Mouse (Mus musculus) limb, embryonic 11.5 days (tissue): Measurements from ENCODE around the gene Snapin. TPM values are rescaled to one million over a fixed set of nuclear protein-coding genes. Genes with fewer than 3 reads are reported as not detected.
A peak's percentile ranks its signal among the peaks of the same experiment; 100 is the strongest.

Experiments used
- ATAC-seq: fragments of 200-750 bp; cut with Nextera tagmentation; 2 replicates; pipeline ENCODE4 v1.8.0; 2017; ENCODE audit warnings: low read depth; ENCODE audit not compliant: insufficient number of reproducible peaks, low FRiP score, low TSS enrichment
- DNase-seq: peaks from one replicate; pipeline ENCODE4 v3.0.0-alpha.2; 2015; ENCODE audit warnings: low spot score
- H3K27ac ChIP-seq: fragments of 300-500 bp; sonication (generic); replicated peaks from 2 replicates; pipeline ENCODE4 v1.5.1; 2014; ENCODE audit warnings: low read depth, mild to moderate bottlenecking, low read length
- H3K27me3 ChIP-seq: fragments of 300-500 bp; sonication (generic); 2 replicates; pipeline ENCODE4 v1.6.1; 2014; ENCODE audit warnings: mild to moderate bottlenecking, low read length, mixed read lengths; ENCODE audit not compliant: control insufficient read depth, insufficient read depth
- H3K36me3 ChIP-seq: fragments of 300-500 bp; sonication (generic); 2 replicates; pipeline ENCODE4 v1.6.1; 2014; ENCODE audit warnings: mild to moderate bottlenecking, low read length, moderate library complexity, mixed read lengths; ENCODE audit not compliant: control insufficient read depth, insufficient read depth
- H3K4me1 ChIP-seq: fragments of 300-500 bp; sonication (generic); 2 replicates; pipeline ENCODE4 v1.6.1; 2014; ENCODE audit warnings: low read length, mixed read lengths; ENCODE audit not compliant: control insufficient read depth, insufficient read depth
- H3K4me2 ChIP-seq: fragments of 300-500 bp; sonication (generic); 2 replicates; pipeline ENCODE4 v1.6.1; 2014; ENCODE audit warnings: low read depth, mild to moderate bottlenecking, moderate library complexity; ENCODE audit not compliant: severe bottlenecking
- H3K4me3 ChIP-seq: fragments of 300-500 bp; sonication (generic); 2 replicates; pipeline ENCODE4 v1.5.1; 2014; ENCODE audit warnings: low read depth, low read length
- H3K9ac ChIP-seq: fragments of 300-500 bp; sonication (generic); 2 replicates; pipeline ENCODE4 v1.6.1; 2014; ENCODE audit warnings: mild to moderate bottlenecking, low read length
- H3K9me3 ChIP-seq: fragments of 300-500 bp; sonication (generic); 2 replicates; pipeline ENCODE4 v1.6.1; 2016; ENCODE audit warnings: low read length; ENCODE audit not compliant: control insufficient read depth
- WGBS: fragments of 180-500 bp; shearing (Covaris S2); extraction: QIAGEN DNeasy Blood & Tissue Kit; methylation state at CpG from one replicate; pipeline ENCODE4 v1.1.7; 2014; 5-methylcytosine and 5-hydroxymethylcytosine counted together
- polyA plus RNA-seq: library from polyadenylated mRNA; unstranded; fragments of >200 nt; fragmentation: Nextera tagmentation; extraction: Ambion mirVana; gene quantifications from 2 replicates; pipeline ENCODE4 v1.2.1, GENCODE M21; 2014

Gene Snapin
- polyA plus RNA-seq, 1 experiment from 2014 or later: 60.5 TPM

GRCm38 (mm10) chr3:90525421-90525820, 34.6 kb upstream of the Snapin start:
- Histone ChIP-seq H3K27ac (no peak overlapping the region), H3K36me3 (no peaks in the 10 kb centered on the region), H3K9me3 (no peaks in the 10 kb centered on the region), H3K9ac (no peak overlapping the region), H3K4me2 (no peak overlapping the region), H3K4me1 (no peaks in the 10 kb centered on the region), H3K27me3 (no peaks in the 10 kb centered on the region), H3K4me3 (no peak overlapping the region)
- WGBS: 71% methylated on average over 4 of the region's 4 CpGs
- DNase-seq (no peak), ATAC-seq (no peak)

GRCm38 (mm10) chr3:90517711-90518110, 26.9 kb upstream of the Snapin start:
- peaks cover 12% of the 10 kb centered on the region for H3K4me1 ChIP-seq
- H3K4me2 ChIP-seq: no peak overlapping the region
- DNase-seq (no peak), ATAC-seq (no peak)
- H3K9me3 ChIP-seq: no peaks in the 10 kb centered on the region
- 78% methylated on average over 4 of the region's 4 CpGs for WGBS
- H3K9ac ChIP-seq: no peak overlapping the region
- H3K27me3 ChIP-seq: peaks cover 5% of the 10 kb centered on the region; the same call in 1 of the 2 replicates
- H3K36me3 ChIP-seq: no peaks in the 10 kb centered on the region
- no peak overlapping the region for H3K4me3 ChIP-seq
- no peak overlapping the region for H3K27ac ChIP-seq

- 88% methylated on average over 4 of the region's 4 CpGs for WGBS
- Histone ChIP-seq H3K4me2 (no peak overlapping the region), H3K4me1 (peaks cover 12% of the 10 kb centered on the region), H3K9ac (no peak overlapping the region), H3K9me3 (no peaks in the 10 kb centered on the region), H3K27me3 (peaks cover 5% of the 10 kb centered on the region; the same call in 1 of the 2 replicates), H3K4me3 (no peak overlapping the region), H3K27ac (no peak overlapping the region), H3K36me3 (no peaks in the 10 kb centered on the region)
- DNase-seq: no peak
- ATAC-seq: no peak
Measured at GRCm38 (mm10) chr3:90515789-90516188, 25.0 kb upstream of the Snapin start.

- Histone ChIP-seq H3K36me3 (no peaks in the 10 kb centered on the region), H3K27ac (no peak overlapping the region), H3K4me3 (peak overlapping the region; percentile 26), H3K9me3 (no peaks in the 10 kb centered on the region), H3K4me1 (peaks cover 12% of the 10 kb centered on the region), H3K9ac (no peak overlapping the region; the same call in 1 of the 2 replicates), H3K27me3 (peaks cover 5% of the 10 kb centered on the region; the same call in 1 of the 2 replicates), H3K4me2 (peak overlapping the region; percentile 78)
- ATAC-seq: no peak
- WGBS: 50% methylated on average over 1 of the region's 1 CpGs
- DNase-seq: no peak
Measured at GRCm38 (mm10) chr3:90515242-90515641, 24.4 kb upstream of the Snapin start.

GRCm38 (mm10) chr3:90514691-90515090, 23.9 kb upstream of the Snapin start:
- H3K27me3 ChIP-seq: peaks cover 5% of the 10 kb centered on the region; the same call in 1 of the 2 replicates
- peak overlapping the region; percentile 26 for H3K4me3 ChIP-seq
- H3K4me1 ChIP-seq: peaks cover 12% of the 10 kb centered on the region
- DNase-seq (peak; percentile 77), ATAC-seq (peak; percentile 27; the same call in 1 of the 2 replicates)
- H3K36me3 ChIP-seq: no peaks in the 10 kb centered on the region
- under 1% methylated on average over 10 of the region's 10 CpGs for WGBS
- H3K9ac ChIP-seq: peak overlapping the region; percentile 43
- no peaks in the 10 kb centered on the region for H3K9me3 ChIP-seq
- peak overlapping the region; percentile 78 for H3K4me2 ChIP-seq
- H3K27ac ChIP-seq: no peak overlapping the region

GRCm38 (mm10) chr3:90513796-90514590, 23.2 kb upstream of the Snapin start, which contains the start of the genes S100a1 and S100a13:
TSS of gene S100a1 (minus strand) at chr3:90514392.
TSS of gene S100a13 (plus strand) at chr3:90514435.
- H3K4me1 ChIP-seq: peaks cover 12% of the 10 kb centered on the region
- peak within 1 kb of the TSS; percentile 43 for H3K9ac ChIP-seq
- no peaks in the 10 kb centered on the region for H3K9me3 ChIP-seq
- WGBS: 3% methylated on average over 25 of the region's 25 CpGs
- peaks cover 5% of the 10 kb centered on the region; the same call in 1 of the 2 replicates for H3K27me3 ChIP-seq
- peak within 1 kb of the TSS; percentile 78 for H3K4me2 ChIP-seq
- H3K27ac ChIP-seq: no peak within 1 kb of the TSS
- no peaks in the 10 kb centered on the region for H3K36me3 ChIP-seq
- H3K4me3 ChIP-seq: peak within 1 kb of the TSS; percentile 26
- ATAC-seq: no peak
- DNase-seq: peak; percentile 32

GRCm38 (mm10) chr3:90512948-90513642, 22.3 kb upstream of the Snapin start:
- Histone ChIP-seq H3K4me1 (peaks cover 12% of the 10 kb centered on the region), H3K4me3 (no peak overlapping the region), H3K27ac (no peak overlapping the region), H3K27me3 (peaks cover 5% of the 10 kb centered on the region; the same call in 1 of the 2 replicates), H3K9me3 (no peaks in the 10 kb centered on the region), H3K36me3 (no peaks in the 10 kb centered on the region), H3K9ac (no peak overlapping the region), H3K4me2 (no peak overlapping the region)
- no peak for DNase-seq
- no peak for ATAC-seq
- WGBS: 73% methylated on average over 9 of the region's 9 CpGs

GRCm38 (mm10) chr3:90512276-90512675, 21.4 kb upstream of the Snapin start:
- WGBS: 88% methylated on average over 5 of the region's 5 CpGs
- Histone ChIP-seq H3K36me3 (0 out of 2 replicates have a peak, but pooled peaks cover 2% of the 10 kb centered on the region), H3K9ac (no peak overlapping the region), H3K27ac (no peak overlapping the region), H3K4me3 (no peak overlapping the region), H3K9me3 (no peaks in the 10 kb centered on the region), H3K4me1 (peaks cover 17% of the 10 kb centered on the region), H3K27me3 (peaks cover 5% of the 10 kb centered on the region; the same call in 1 of the 2 replicates), H3K4me2 (no peak overlapping the region)
- ATAC-seq: no peak
- DNase-seq: no peak
